Mouse (Mus musculus) testis, adult 2 months (tissue): Measurements from ENCODE around the gene Klhdc4.

ENCODE experiments used
- CTCF ChIP-seq: fragments of 200-500 bp; IDR thresholded peaks from 2 replicates; pipeline ENCODE4 v1.5.1; 2012; ENCODE audit warnings: low read depth, mild to moderate bottlenecking, inconsistent platforms, low read length, moderate library complexity; ENCODE audit not compliant: control insufficient read depth, insufficient read depth, insufficient replicate concordance
- POLR2A ChIP-seq: fragments of 200-500 bp; IDR thresholded peaks from 2 replicates; pipeline ENCODE4 v1.6.1; 2012; ENCODE audit warnings: low read depth, mild to moderate bottlenecking, inconsistent platforms, low read length, moderate library complexity; ENCODE audit not compliant: control insufficient read depth

- TF ChIP-seq POLR2A (no peak), CTCF (no peak)
These were observed 17.3 kb downstream of the Klhdc4 start for GRCm38 (mm10) chr8:121811931-121812570.
